14 mouse cellular contexts compared by ENCODE assay signal in the genomic region with DNA sequence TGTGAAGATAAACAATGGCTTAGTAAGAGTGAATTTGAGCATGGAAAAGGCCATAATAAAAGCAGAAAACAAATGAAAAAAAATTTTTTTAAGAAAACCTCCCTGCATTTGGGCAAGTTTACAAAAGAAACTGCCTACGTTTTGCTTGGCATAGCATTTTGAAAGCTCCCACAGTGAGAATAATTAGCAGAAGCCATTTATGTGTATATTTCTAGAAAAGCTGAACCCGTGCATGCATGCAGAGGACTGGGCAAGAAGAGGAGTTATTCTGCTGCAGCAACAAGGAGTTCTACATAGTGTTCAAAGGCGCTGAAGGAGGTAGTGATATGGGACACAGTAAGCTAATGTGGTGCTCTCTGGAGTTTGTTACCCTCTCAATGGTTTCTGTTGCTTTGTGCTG.
DNase-seq lines count a peak whose midpoint lies in the region; TF ChIP-seq lines count a peak whose summit lies in the region.
"Had no signal": no experiment of that assay in that cellular context is flagged by ENCODE, and none has a peak within 500 bp of the region (broad histone marks: within the 10 kb centered on the region; RNA-seq: fewer than 3 reads in every experiment).

No protein-coding gene starts in this region.

- no peak for TF ChIP-seq CTCF in brain, embryonic 14.5 days (IDR thresholded peaks at IDR 0.05; ENCODE audit: borderline replicate concordance, extremely low read depth, insufficient read depth, insufficient read length)

- no peak for TF ChIP-seq POLR2A in brain, embryonic 14.5 days (IDR thresholded peaks at IDR 0.05; ENCODE audit: borderline replicate concordance, extremely low read depth, insufficient read depth, insufficient read length, poor library complexity, severe bottlenecking)

- DNase-seq in frontal cortex, postnatal 36 days (ENCODE audit: low spot score in 2 of 2) = peak; percentile 3 to 36
- DNase-seq in frontal cortex, postnatal 25 days (ENCODE audit: low spot score in 2 of 2) = no peak
- DNase-seq in right cerebral cortex, adult 18-20 months = peak; percentile 4
- no peak for DNase-seq in right cerebral cortex, postnatal 4 days
- DNase-seq in brain, embryonic 14.5 days (ENCODE audit: low read depth) = peak; percentile 25
- DNase-seq in ovary, postnatal 10 days (ENCODE audit: low spot score) = no peak
- DNase-seq: adrenal gland, adult 2 months; adrenal gland, postnatal 14 days; cerebellum, adult 18-20 months; cerebellum, adult 9-10 months; gastrocnemius, postnatal 10 days; gastrocnemius, postnatal 36 days; heart, adult 2 months; heart, postnatal 14 days had no signal

Comparison
In these comparisons a context has a peak if more than half of its experiments do, and no peak if none do; other contexts are left out.
1. DNase-seq: peak in frontal cortex, postnatal 36 days (2 of 2), right cerebral cortex, adult 18-20 months (single experiment) and brain, embryonic 14.5 days (single experiment); none in frontal cortex, postnatal 25 days (0 of 2), right cerebral cortex, postnatal 4 days (single experiment) and ovary, postnatal 10 days (single experiment).